Mouse (Mus musculus) stomach, embryonic 15.5 days (tissue): ENCODE data around the gene Pknox2. TPM values are rescaled to one million over a fixed set of nuclear protein-coding genes. Genes with fewer than 3 reads are reported as not detected.

Experiments
- ATAC-seq: fragments of 200-750 bp; cut with Nextera tagmentation; 2 replicates; pipeline ENCODE4 v1.8.0; 2017; ENCODE audit warnings: low read depth, moderate number of reproducible peaks, moderate TSS enrichment; ENCODE audit not compliant: insufficient read depth, low FRiP score
- H3K27ac ChIP-seq: fragments of 300-500 bp; sonication (generic); 2 replicates; pipeline ENCODE4 v1.5.1; 2015; ENCODE audit warnings: mild to moderate bottlenecking, inconsistent platforms
- H3K27me3 ChIP-seq: fragments of 300-500 bp; sonication (generic); replicated peaks from 2 replicates; pipeline ENCODE4 v1.6.1; 2015; ENCODE audit warnings: inconsistent platforms
- H3K36me3 ChIP-seq: fragments of 300-500 bp; sonication (generic); 2 replicates; pipeline ENCODE4 v1.6.1; 2015; ENCODE audit warnings: inconsistent platforms
- H3K4me1 ChIP-seq: fragments of 300-500 bp; sonication (generic); 2 replicates; pipeline ENCODE4 v1.6.1; 2015; ENCODE audit warnings: inconsistent platforms
- H3K4me2 ChIP-seq: fragments of 300-500 bp; sonication (generic); 2 replicates; pipeline ENCODE4 v1.6.1; 2015; ENCODE audit warnings: mild to moderate bottlenecking, inconsistent platforms
- H3K4me3 ChIP-seq: fragments of 300-500 bp; sonication (generic); replicated peaks from 2 replicates; pipeline ENCODE4 v1.5.1; 2015; ENCODE audit warnings: inconsistent platforms
- H3K9ac ChIP-seq: fragments of 300-500 bp; sonication (generic); 2 replicates; pipeline ENCODE4 v1.6.1; 2015; ENCODE audit warnings: inconsistent platforms
- H3K9me3 ChIP-seq: fragments of 300-500 bp; sonication (generic); 2 replicates; pipeline ENCODE4 v1.6.1; 2016; ENCODE audit warnings: inconsistent platforms
- WGBS: fragments of 180-500 bp; shearing (Covaris S2); methylation state at CpG from one replicate; pipeline ENCODE4 v1.1.7; 2015; 5-methylcytosine and 5-hydroxymethylcytosine counted together
- polyA plus RNA-seq: library from polyadenylated mRNA; unstranded; fragments of >200 nt; fragmentation: Nextera tagmentation; extraction: Ambion mirVana; gene quantifications from 2 replicates; pipeline ENCODE4 v1.2.1, GENCODE M21; 2015

Gene Pknox2
- polyA plus RNA-seq, 1 experiment from 2014 or later = 8.3 TPM

DNA sequence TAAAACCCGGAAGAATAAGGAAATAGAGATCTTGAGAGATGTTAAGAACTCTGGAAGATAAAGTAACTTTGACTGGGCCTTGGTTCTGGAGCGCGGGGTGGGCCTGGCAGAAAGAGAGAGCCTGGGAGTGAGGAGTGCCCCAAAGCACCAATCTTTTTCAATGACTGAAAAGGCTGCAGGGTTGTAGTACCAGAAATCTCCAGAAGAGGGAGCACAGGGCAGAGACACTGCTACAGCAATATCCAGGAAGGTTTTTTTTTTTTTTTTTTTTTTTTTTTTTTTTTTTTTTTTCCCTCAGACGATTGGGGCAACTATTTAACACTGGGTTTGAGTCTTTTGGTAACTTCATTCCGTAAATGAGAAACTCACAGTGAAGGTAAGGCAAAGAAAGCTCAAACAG is 176.6 kb downstream of the Pknox2 start:
- whole genome bisulfite sequencing = 5% methylated on average over 5 of the region's 5 CpGs
- Histone ChIP-seq H3K27me3 (no peaks in the 10 kb centered on the region), H3K4me1 (peaks cover 10% of the 10 kb centered on the region; the same call in 1 of the 2 replicates), H3K9me3 (no peaks in the 10 kb centered on the region), H3K4me3 (no peak overlapping the region), H3K9ac (no peak overlapping the region), H3K27ac (peak overlapping the region; percentile 57; the same call in 1 of the 2 replicates), H3K36me3 (no peaks in the 10 kb centered on the region), H3K4me2 (no peak overlapping the region)
- ATAC-seq = no peak

DNA sequence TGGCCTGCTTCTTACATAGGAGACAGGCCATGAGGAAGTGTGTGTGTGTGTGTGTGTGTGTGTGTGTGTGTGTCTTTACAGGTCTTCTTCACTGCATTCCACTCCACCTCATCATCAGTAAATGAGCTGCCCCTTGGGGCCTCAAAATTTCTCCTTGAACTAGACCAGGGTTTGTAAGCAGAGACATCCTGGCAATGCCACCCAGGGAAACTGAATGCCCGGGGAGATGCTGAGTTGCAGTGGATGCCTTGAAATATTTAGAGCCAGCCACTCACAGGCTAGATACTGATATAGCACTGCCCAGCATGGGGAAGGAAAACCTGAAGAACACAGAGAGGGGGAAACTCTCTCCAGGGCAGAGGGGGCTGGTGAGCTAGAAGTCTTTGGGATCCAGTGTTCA is 178.1 kb downstream of the Pknox2 start:
- Histone ChIP-seq H3K4me1 (peaks cover 10% of the 10 kb centered on the region; the same call in 1 of the 2 replicates), H3K4me3 (no peak overlapping the region), H3K27me3 (no peaks in the 10 kb centered on the region), H3K27ac (no peak overlapping the region), H3K36me3 (no peaks in the 10 kb centered on the region), H3K9ac (no peak overlapping the region), H3K9me3 (no peaks in the 10 kb centered on the region), H3K4me2 (no peak overlapping the region)
- ATAC-seq = no peak
- 86% methylated on average over 1 of the region's 1 CpGs for WGBS

DNA sequence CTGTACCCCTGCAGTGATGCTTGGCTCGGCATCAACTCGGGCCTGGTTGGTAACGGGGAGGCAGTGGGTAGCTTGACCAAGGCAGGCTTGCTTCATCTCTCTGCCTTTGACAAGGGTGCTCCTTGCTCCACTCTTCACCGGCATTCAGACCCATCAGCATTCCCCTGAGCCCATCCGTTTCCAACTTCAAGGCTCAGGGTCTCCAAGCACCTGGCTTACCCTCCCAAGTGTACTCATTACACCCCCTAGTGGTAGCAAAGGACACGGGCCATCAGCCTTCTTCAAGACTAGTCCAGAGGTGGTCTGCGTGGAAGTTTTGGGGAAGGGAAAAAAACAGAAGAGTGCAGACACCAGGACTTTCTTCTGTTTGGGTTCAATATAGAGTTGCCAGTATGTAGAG is 178.5 kb downstream of the Pknox2 start:
- WGBS = 43% methylated on average over 7 of the region's 7 CpGs
- Histone ChIP-seq H3K9me3 (no peaks in the 10 kb centered on the region), H3K4me2 (no peak overlapping the region), H3K4me1 (peaks cover 10% of the 10 kb centered on the region; the same call in 1 of the 2 replicates), H3K4me3 (no peak overlapping the region), H3K9ac (no peak overlapping the region), H3K36me3 (no peaks in the 10 kb centered on the region), H3K27ac (no peak overlapping the region), H3K27me3 (no peaks in the 10 kb centered on the region)
- no peak for ATAC-seq

DNA sequence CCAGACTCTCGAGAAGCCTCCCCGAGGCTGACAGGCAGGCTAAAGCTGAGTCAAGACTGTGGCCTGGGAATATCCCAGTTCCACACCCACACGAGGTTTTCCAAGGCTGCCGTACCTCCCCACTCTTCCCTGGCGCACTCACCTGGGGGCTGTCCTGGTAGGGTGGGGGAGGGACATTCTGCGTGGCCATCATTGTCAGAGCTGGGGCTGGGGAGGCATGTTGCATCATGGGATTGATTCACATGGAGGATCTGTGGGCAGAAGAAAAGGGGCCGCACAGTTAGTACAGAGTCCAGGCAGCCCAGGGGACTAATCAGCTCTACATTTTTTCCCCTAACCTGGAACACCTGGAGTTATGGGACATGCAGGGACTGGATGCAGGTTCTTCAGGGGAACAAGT is 179.0 kb downstream of the Pknox2 start:
- no peaks in the 10 kb centered on the region for H3K9me3 ChIP-seq
- no peak overlapping the region for H3K4me2 ChIP-seq
- peaks cover 8% of the 10 kb centered on the region; the same call in 1 of the 2 replicates for H3K4me1 ChIP-seq
- no peak overlapping the region for H3K9ac ChIP-seq
- WGBS = 87% methylated on average over 7 of the region's 7 CpGs
- ATAC-seq = no peak
- no peaks in the 10 kb centered on the region for H3K36me3 ChIP-seq
- no peaks in the 10 kb centered on the region for H3K27me3 ChIP-seq
- H3K27ac ChIP-seq = no peak overlapping the region
- H3K4me3 ChIP-seq = no peak overlapping the region

DNA sequence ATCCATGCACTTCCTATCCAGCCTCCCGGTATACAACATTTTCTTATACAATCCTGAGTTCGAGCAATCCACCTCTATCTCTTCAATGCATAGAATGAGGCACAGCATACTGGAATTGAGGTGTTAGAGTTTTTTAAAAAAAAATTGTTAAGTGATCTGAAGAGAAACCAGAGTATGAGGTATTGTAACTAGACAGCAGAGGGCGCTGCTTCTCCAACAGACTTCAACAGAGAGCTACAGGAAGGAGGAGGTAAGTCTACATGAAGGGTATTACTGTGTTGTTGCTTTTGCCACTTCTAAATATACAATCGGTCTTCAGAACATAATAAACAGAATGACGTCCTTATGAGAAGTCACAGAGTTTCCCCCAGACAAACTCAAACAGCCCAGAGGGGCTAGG is 181.5 kb downstream of the Pknox2 start:
- no peak overlapping the region for H3K4me2 ChIP-seq
- no peak overlapping the region for H3K9ac ChIP-seq
- no peaks in the 10 kb centered on the region for H3K36me3 ChIP-seq
- 62% methylated on average over 5 of the region's 5 CpGs for WGBS
- no peaks in the 10 kb centered on the region for H3K4me1 ChIP-seq
- no peak for ATAC-seq
- no peaks in the 10 kb centered on the region for H3K9me3 ChIP-seq
- no peak overlapping the region for H3K4me3 ChIP-seq
- H3K27ac ChIP-seq = no peak overlapping the region
- no peaks in the 10 kb centered on the region for H3K27me3 ChIP-seq

DNA sequence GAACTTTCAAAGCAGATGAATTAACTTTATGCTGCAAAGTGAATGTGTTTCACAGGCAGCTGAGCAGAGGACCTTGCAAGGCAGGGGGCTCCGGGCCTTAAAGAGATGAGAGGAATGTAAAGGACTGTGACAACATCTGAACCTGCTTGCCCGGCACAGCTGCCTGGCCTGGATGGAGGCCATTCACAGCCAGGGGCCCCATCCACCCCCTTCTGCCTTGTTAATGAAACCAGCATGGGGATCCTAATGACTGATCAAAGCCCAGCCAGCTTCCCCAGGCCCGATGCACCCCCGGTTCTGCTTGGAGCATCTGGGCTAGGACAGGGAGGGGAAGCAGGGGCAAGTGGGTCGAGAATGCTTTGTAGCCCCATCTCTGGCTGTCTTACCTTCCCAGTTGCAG is 183.0 kb downstream of the Pknox2 start:
- Histone ChIP-seq H3K4me2 (no peak overlapping the region), H3K27ac (no peak overlapping the region), H3K4me1 (no peaks in the 10 kb centered on the region), H3K9me3 (no peaks in the 10 kb centered on the region), H3K4me3 (no peak overlapping the region), H3K27me3 (no peaks in the 10 kb centered on the region), H3K9ac (no peak overlapping the region), H3K36me3 (no peaks in the 10 kb centered on the region)
- 27% methylated on average over 5 of the region's 5 CpGs for WGBS
- ATAC-seq = no peak

DNA sequence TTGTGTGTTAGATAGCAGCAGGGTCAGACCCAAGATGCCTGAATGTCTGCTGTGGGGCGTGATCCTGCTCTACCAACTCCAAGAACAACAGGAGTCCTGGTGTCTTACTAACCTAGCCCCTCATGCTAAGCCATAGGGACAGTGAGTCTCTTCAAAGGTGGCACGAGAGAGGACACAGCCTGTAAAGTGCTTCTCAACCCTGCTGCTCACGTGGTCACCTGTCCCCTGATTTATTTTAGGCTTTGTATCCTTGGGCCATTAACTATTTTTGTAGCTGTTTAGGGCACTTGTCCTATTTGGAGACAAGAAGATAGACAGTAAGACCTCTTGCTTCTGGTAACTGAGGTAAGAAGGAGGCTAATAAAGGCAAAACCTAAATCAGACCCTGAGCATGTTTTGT is 183.7 kb downstream of the Pknox2 start:
- H3K9ac ChIP-seq = no peak overlapping the region
- H3K4me1 ChIP-seq = no peaks in the 10 kb centered on the region
- H3K4me3 ChIP-seq = no peak overlapping the region
- no peaks in the 10 kb centered on the region for H3K36me3 ChIP-seq
- ATAC-seq = no peak
- no peak overlapping the region for H3K27ac ChIP-seq
- no peaks in the 10 kb centered on the region for H3K27me3 ChIP-seq
- no peak overlapping the region for H3K4me2 ChIP-seq
- H3K9me3 ChIP-seq = no peaks in the 10 kb centered on the region
- WGBS = 74% methylated on average over 3 of the region's 3 CpGs

DNA sequence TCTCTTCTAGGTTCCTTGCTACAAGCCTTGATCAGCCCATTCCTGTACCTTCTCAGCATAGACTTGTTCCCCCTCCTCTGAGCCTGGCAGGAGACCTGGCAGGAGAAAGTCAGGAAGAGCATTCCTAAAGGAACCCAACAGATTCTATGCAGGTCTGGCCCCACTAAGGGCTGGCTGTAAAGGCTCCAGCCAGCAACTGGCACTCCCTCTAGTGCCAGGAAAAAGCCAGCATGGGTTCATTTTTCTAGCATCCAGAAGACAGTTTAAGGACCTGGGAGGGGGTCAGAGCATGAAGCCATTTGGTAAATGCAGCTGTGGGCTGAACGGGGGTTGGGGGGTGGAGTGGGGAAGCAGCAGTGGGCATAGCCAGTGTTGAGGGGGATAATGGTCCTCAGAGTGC is 185.3 kb downstream of the Pknox2 start:
- Histone ChIP-seq H3K9ac (no peak overlapping the region), H3K4me1 (no peaks in the 10 kb centered on the region), H3K36me3 (no peaks in the 10 kb centered on the region), H3K9me3 (no peaks in the 10 kb centered on the region), H3K27ac (no peak overlapping the region), H3K4me3 (no peak overlapping the region), H3K27me3 (no peaks in the 10 kb centered on the region), H3K4me2 (no peak overlapping the region)
- ATAC-seq = no peak
- 68% methylated on average over 1 of the region's 1 CpGs for WGBS

DNA sequence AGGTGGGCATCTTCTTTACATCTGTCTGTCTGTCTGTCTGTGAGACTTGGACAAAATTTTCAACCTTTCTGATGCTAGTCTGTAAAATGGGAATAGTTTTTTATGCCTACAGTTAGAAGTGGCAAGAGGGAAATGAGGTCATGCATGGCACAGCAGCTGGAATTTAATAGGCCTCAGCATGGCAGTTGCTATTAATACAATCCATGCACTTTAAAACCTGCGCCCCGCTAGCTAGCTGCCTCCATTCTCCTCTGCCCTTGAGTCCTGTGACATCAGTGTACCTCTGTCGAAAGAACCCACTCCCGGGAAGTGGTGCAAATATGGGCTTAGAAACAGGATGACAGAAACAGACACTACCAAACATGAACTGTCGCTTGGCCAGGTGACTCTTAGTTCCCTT is 186.1 kb downstream of the Pknox2 start:
- H3K4me2 ChIP-seq = no peak overlapping the region
- no peaks in the 10 kb centered on the region for H3K4me1 ChIP-seq
- H3K27me3 ChIP-seq = no peaks in the 10 kb centered on the region
- no peak overlapping the region for H3K4me3 ChIP-seq
- no peak overlapping the region for H3K27ac ChIP-seq
- no peak for ATAC-seq
- H3K36me3 ChIP-seq = no peaks in the 10 kb centered on the region
- WGBS = 87% methylated on average over 5 of the region's 5 CpGs
- no peaks in the 10 kb centered on the region for H3K9me3 ChIP-seq
- no peak overlapping the region for H3K9ac ChIP-seq

DNA sequence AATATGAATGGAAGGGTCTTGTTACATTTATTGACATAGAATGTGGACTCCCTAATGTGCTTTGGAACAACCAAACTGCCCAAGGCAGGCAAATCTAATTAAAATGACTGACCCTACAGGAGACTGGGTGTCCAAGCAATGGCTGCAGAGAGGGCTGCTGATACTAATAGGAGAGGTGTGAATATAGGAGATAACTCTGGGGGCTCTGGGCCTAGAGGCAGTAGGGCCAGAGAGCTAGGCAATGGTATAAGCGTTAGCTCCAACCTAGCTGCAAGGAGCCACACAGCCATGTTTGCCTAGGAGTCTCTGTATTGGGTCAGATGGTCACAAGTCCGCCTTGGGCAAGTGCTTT is 196.1 kb downstream of the Pknox2 start:
- no peak overlapping the region for H3K27ac ChIP-seq
- no peak overlapping the region for H3K4me2 ChIP-seq
- no peak for ATAC-seq
- 83% methylated on average over 2 of the region's 2 CpGs for WGBS
- H3K9me3 ChIP-seq = no peaks in the 10 kb centered on the region
- no peaks in the 10 kb centered on the region for H3K27me3 ChIP-seq
- no peak overlapping the region for H3K9ac ChIP-seq
- H3K36me3 ChIP-seq = no peaks in the 10 kb centered on the region
- no peak overlapping the region for H3K4me3 ChIP-seq
- no peaks in the 10 kb centered on the region for H3K4me1 ChIP-seq

DNA sequence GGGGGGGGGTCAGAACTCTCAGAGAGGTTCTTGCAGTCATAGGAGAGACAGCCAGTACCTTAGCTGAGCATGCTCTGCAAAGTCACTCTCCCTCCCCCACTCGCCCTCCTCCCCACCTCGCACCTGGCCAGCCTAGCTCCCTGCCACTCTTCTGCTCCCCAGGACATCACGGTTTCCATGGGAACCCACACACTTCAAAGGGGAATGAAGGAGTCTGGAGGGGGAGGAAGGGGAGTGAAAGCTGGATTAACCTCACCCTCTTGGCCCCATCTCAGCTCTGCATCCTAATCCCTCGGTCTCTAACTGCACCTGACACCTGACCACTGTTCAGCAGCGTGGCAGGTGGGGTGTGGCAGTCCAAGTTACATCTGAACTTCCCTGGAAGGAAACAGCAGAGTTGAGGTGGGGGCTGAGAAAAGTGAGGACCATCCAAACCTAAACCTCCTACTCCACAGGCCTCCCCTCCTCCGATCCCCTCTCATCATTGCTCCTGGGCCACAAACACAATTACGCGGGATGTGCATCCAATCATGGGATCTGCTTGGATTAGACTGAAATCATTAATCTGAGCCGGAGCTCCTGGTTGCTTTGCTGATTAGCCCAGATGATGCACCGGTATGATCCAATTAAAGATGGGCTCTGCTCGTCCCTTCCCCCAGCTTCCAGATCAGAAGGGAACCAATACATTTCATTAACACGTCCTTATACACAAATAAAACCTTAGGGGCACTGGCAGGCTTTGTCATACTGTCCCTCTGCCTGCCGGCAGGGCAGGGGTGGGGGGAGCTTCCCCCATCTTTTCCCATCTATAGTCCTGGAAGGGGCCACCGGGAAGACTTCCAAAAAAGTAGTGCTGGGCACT is 196.7 kb downstream of the Pknox2 start:
- WGBS = 33% methylated on average over 14 of the region's 14 CpGs
- H3K9ac ChIP-seq = no peak overlapping the region
- H3K9me3 ChIP-seq = no peaks in the 10 kb centered on the region
- no peak for ATAC-seq
- no peak overlapping the region for H3K4me2 ChIP-seq
- no peaks in the 10 kb centered on the region for H3K27me3 ChIP-seq
- no peak overlapping the region for H3K4me3 ChIP-seq
- H3K27ac ChIP-seq = no peak overlapping the region
- H3K36me3 ChIP-seq = no peaks in the 10 kb centered on the region
- no peaks in the 10 kb centered on the region for H3K4me1 ChIP-seq

DNA sequence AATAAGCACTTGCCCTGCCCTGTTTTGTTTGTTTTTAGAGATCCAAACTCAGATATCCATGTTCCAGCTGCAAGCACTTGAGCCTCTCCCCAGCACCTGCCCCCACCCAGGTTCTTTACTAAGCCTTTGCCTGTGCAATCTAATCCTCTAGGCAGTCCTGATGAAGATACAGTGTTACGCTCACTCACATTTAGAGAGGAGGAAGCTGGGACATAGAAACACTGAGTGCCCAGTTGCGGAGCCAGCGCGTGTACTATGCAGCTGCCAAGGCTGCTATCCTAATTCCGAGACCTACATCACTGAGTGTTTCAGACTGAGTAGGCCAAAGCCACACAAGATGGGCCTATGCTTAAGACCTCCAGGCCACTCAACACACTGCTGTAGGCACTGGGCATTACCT is 199.0 kb downstream of the Pknox2 start:
- ATAC-seq = no peak
- Histone ChIP-seq H3K4me2 (no peak overlapping the region), H3K36me3 (no peaks in the 10 kb centered on the region), H3K27ac (no peak overlapping the region), H3K9me3 (no peaks in the 10 kb centered on the region), H3K4me1 (no peaks in the 10 kb centered on the region), H3K9ac (no peak overlapping the region), H3K27me3 (no peaks in the 10 kb centered on the region), H3K4me3 (no peak overlapping the region)
- WGBS = 89% methylated on average over 5 of the region's 5 CpGs
